Mouse (Mus musculus): ENCODE results near the gene Nop10. TPM values are rescaled to one million over a fixed set of nuclear protein-coding genes. Genes with fewer than 3 reads are reported as not detected.

Gene Nop10
- total RNA-seq (2021) = 10 to 100 TPM; 57.1 to 64.2 TPM
- long read RNA-seq, experiment 1, transcript Nop10-201 (2 exons, 1,109 nt) = major isoform, 77 of 79 reads
- long read RNA-seq, experiment 1, partial matches to known transcripts = 0 of 79 reads
- long read RNA-seq, experiment 1, other reads (novel, unspliced or antisense) = 2 of 79 reads
- long read RNA-seq, experiment 2, transcript Nop10-201 (2 exons, 1,109 nt) = major isoform, 86 of 88 reads
- long read RNA-seq, experiment 2, partial matches to known transcripts = 1 of 88 reads
- long read RNA-seq, experiment 2, other reads (novel, unspliced or antisense) = 1 of 88 reads

- DNase-seq = peak; percentile 76 to 83
- intact Hi-C loops (cut with DNase I) = loop anchor here (2.0 to 10.0 kb wide), 5 partner anchors 23 to 223 kb away; partner anchors contain the start of genes Chrm5, Emc4, Emc7 and Lpcat4
Observed at GRCm38 (mm10) chr2:112261748-112262653, at the start of gene Nop10. Gene Nop10 (plus strand): TSS chr2:112261926.

- intact Hi-C loops (cut with DNase I) = loop anchor here (2.0 kb wide), 1 partner anchor 19 kb away; no protein-coding TSS in a partner anchor
- peak in 1 of 2 experiments; percentile 14 for DNase-seq
Observed at GRCm38 (mm10) chr2:112215977-112216376, 45.7 kb upstream of the Nop10 start.

GRCm38 (mm10) chr2:112217614-112218013, 44.1 kb upstream of the Nop10 start:
- DNase-seq = no peak
- intact Hi-C loops (cut with DNase I) = no loop called here

- DNase-seq = no peak
- intact Hi-C loops (cut with DNase I) = no loop called here
Observed at GRCm38 (mm10) chr2:112220880-112221279, 40.8 kb upstream of the Nop10 start.

- DNase-seq = no peak
- intact Hi-C loops (cut with DNase I) = no loop called here
Observed at GRCm38 (mm10) chr2:112222607-112223006, 39.1 kb upstream of the Nop10 start.

- DNase-seq = no peak
- intact Hi-C loops (cut with DNase I) = no loop called here
Observed at GRCm38 (mm10) chr2:112224356-112224755, 37.4 kb upstream of the Nop10 start.

GRCm38 (mm10) chr2:112232623-112233022, 29.1 kb upstream of the Nop10 start:
- intact Hi-C loops (cut with DNase I) = no loop called here
- DNase-seq = no peak

- intact Hi-C loops (cut with DNase I) = no loop called here
- DNase-seq = no peak
Observed at GRCm38 (mm10) chr2:112236620-112237019, 25.1 kb upstream of the Nop10 start.

- intact Hi-C loops (cut with DNase I) = loop anchor here (2.0 kb wide), 1 partner anchor 25 kb away; no protein-coding TSS in a partner anchor
- no peak for DNase-seq
Observed at GRCm38 (mm10) chr2:112238006-112238405, 23.7 kb upstream of the Nop10 start.

- peak; percentile 91 to 94 for DNase-seq
- intact Hi-C loops (cut with DNase I) = loop anchor here (2.0 kb wide), 1 partner anchor 23 kb away; no protein-coding TSS in a partner anchor
Observed at GRCm38 (mm10) chr2:112239212-112239934, 22.4 kb upstream of the Nop10 start, which contains the start of gene Lpcat4. Gene Lpcat4 (plus strand): TSS chr2:112239468.

GRCm38 (mm10) chr2:112239935-112240721, 21.6 kb upstream of the Nop10 start:
- peak in 1 of 2 experiments; percentile 14 for DNase-seq
- intact Hi-C loops (cut with DNase I) = loop anchor here (2.0 kb wide), 1 partner anchor 23 kb away; no protein-coding TSS in a partner anchor

GRCm38 (mm10) chr2:112241787-112242186, 19.9 kb upstream of the Nop10 start:
- no peak for DNase-seq
- intact Hi-C loops (cut with DNase I) = no loop called here

- intact Hi-C loops (cut with DNase I) = no loop called here
- DNase-seq = no peak
Observed at GRCm38 (mm10) chr2:112245307-112245706, 16.4 kb upstream of the Nop10 start.

GRCm38 (mm10) chr2:112246193-112246592, 15.5 kb upstream of the Nop10 start:
- no peak for DNase-seq
- intact Hi-C loops (cut with DNase I) = no loop called here

GRCm38 (mm10) chr2:112247323-112247722, 14.4 kb upstream of the Nop10 start:
- DNase-seq = no peak
- intact Hi-C loops (cut with DNase I) = no loop called here

- intact Hi-C loops (cut with DNase I) = no loop called here
- no peak for DNase-seq
Observed at GRCm38 (mm10) chr2:112249780-112250453, 11.8 kb upstream of the Nop10 start.

- intact Hi-C loops (cut with DNase I) = no loop called here
- DNase-seq = no peak
Observed at GRCm38 (mm10) chr2:112254675-112255515, 6.8 kb upstream of the Nop10 start.
